Mouse (Mus musculus) stomach, postnatal 0 days (tissue): Measurements from ENCODE around the gene Cited2. TPM values are rescaled to one million over a fixed set of nuclear protein-coding genes. Genes with fewer than 3 reads are reported as not detected.

Experiments used
- ATAC-seq: fragments of 200-750 bp; cut with Nextera tagmentation; 2 replicates; pipeline ENCODE4 v1.8.0; 2017; ENCODE audit not compliant: low FRiP score, low TSS enrichment
- DNase-seq: peaks from one replicate; pipeline ENCODE4 v3.0.0-alpha.2; 2016; ENCODE audit warnings: low spot score
- H3K27ac ChIP-seq: fragments of 300-500 bp; sonication (generic); replicated peaks from 2 replicates; pipeline ENCODE4 v1.5.1; 2014; ENCODE audit warnings: mild to moderate bottlenecking, control low read depth
- H3K27me3 ChIP-seq: fragments of 300-500 bp; sonication (generic); 2 replicates; pipeline ENCODE4 v1.6.1; 2014; ENCODE audit warnings: low read length; ENCODE audit not compliant: control insufficient read depth, insufficient read depth
- H3K36me3 ChIP-seq: fragments of 300-500 bp; sonication (generic); 2 replicates; pipeline ENCODE4 v1.6.1; 2014; ENCODE audit warnings: low read length, mixed read lengths; ENCODE audit not compliant: control insufficient read depth, insufficient read depth
- H3K4me1 ChIP-seq: fragments of 300-500 bp; sonication (generic); replicated peaks from 2 replicates; pipeline ENCODE4 v1.6.1; 2014; ENCODE audit warnings: antibody characterized with exemption; ENCODE audit not compliant: control insufficient read depth, insufficient read depth
- H3K4me2 ChIP-seq: fragments of 300-500 bp; sonication (generic); replicated peaks from 2 replicates; pipeline ENCODE4 v1.6.1; 2014; ENCODE audit warnings: low read depth, mild to moderate bottlenecking, control low read depth, moderate library complexity
- H3K4me3 ChIP-seq: fragments of 300-500 bp; sonication (generic); 2 replicates; pipeline ENCODE4 v1.5.1; 2014; ENCODE audit warnings: low read depth, low read length, control low read depth
- H3K9ac ChIP-seq: fragments of 300-500 bp; sonication (generic); 2 replicates; pipeline ENCODE4 v1.6.1; 2014; ENCODE audit warnings: mild to moderate bottlenecking, low read length, control low read depth, mixed read lengths
- H3K9me3 ChIP-seq: fragments of 300-500 bp; sonication (generic); 2 replicates; pipeline ENCODE4 v1.6.1; 2016; ENCODE audit warnings: low read length; ENCODE audit not compliant: control insufficient read depth
- CTCF ChIP-seq: IDR thresholded peaks from 2 replicates; pipeline ENCODE4 v1.5.1; 2016; ENCODE audit warnings: antibody characterized with exemption, low read depth, mild to moderate bottlenecking, moderate library complexity
- EP300 ChIP-seq: optimal IDR thresholded peaks from 2 replicates; pipeline ENCODE3; 2016; ENCODE audit warnings: antibody characterized with exemption
- WGBS: fragments of 180-500 bp; shearing (Covaris S2); extraction: QIAGEN DNeasy Blood & Tissue Kit; methylation state at CpG from one replicate; pipeline ENCODE4 v1.1.7; 2014; 5-methylcytosine and 5-hydroxymethylcytosine counted together
- polyA plus RNA-seq: library from polyadenylated mRNA; unstranded; fragments of >200 nt; fragmentation: Nextera tagmentation; extraction: Ambion mirVana; gene quantifications from 2 replicates; pipeline ENCODE4 v1.2.1, GENCODE M21; 2015

Cited2 gene
- polyA plus RNA-seq, 1 experiment from 2014 or later: 33.0 TPM

DNA sequence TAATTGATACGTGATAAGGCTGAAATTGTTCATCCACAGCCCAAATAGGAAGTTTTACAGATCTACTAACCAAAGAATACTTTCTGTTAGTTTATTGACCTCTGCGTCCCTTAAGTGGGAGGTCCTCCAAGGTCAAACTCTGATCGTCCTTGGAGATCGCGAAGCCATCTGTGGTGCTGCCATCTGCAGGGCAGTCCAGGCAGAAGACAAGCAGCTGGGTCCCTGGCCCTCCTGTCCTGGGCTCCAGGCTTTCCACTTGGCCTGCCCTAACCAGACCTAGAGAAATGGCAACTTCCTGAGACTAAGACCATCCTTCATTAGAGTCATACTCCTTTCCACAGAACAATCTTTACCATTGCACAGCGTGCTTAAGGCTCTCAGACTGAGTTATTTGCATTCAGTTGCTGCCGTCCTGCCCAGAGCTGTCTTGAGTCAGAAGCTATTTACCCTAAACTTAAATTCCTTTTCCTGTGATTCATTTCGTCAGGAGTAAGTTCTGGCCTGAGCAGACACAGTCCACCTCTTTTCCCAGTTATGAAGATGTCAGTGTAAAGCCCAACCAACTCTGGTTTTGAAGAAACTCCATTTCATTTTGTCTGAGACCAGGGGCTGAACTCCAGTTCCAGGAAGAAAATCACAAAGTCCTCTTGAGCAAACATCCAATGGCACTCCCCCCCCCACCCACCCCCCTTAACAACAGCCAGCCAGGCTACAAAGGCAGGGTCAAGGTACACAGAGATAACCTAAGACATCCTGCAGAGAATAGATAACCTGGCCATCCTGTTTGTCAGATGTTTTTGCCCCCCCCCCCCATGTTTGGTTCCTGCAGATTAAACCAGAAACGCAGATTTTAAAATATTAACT, 38.0 kb downstream of the Cited2 start:
- Histone ChIP-seq H3K27ac (peak overlapping the region; percentile 50; the same call in 1 of the 2 replicates), H3K4me2 (no peak overlapping the region), H3K9me3 (no peaks in the 10 kb centered on the region), H3K27me3 (no peaks in the 10 kb centered on the region), H3K4me3 (no peak overlapping the region), H3K9ac (no peak overlapping the region), H3K4me1 (no peaks in the 10 kb centered on the region), H3K36me3 (no peaks in the 10 kb centered on the region)
- ATAC-seq (peak; percentile 53; the same call in 1 of the 2 replicates), DNase-seq (peak; percentile 27)
- 44% methylated on average over 9 of the region's 9 CpGs for WGBS
- TF ChIP-seq CTCF (peak; percentile 61), EP300 (no peak)

DNA sequence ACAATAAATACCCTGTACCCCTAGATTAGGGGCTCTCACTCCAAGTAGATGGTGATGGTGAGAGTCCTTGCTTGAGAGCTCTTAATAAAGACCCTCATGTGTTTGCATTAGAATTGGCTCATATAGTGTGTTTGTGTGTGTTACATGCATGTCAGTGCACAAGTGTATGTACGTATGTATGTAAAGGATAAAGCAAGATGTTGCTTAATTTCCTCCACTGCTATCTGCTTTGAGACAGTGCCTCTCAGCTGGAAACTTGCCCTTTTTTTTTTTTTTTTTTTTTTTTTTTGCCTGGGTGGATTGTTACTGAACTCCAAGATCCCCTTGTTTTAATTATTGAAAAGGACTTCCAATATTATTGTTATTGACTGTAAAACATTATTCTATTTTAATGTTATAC, 38.6 kb downstream of the Cited2 start:
- H3K36me3 ChIP-seq: no peaks in the 10 kb centered on the region
- ATAC-seq (no peak), DNase-seq (no peak)
- WGBS: 90% methylated on average over 1 of the region's 1 CpGs
- no peak overlapping the region for H3K9ac ChIP-seq
- H3K4me3 ChIP-seq: no peak overlapping the region
- TF ChIP-seq EP300 (no peak), CTCF (no peak)
- no peak overlapping the region for H3K27ac ChIP-seq
- H3K4me2 ChIP-seq: no peak overlapping the region
- no peaks in the 10 kb centered on the region for H3K27me3 ChIP-seq
- H3K4me1 ChIP-seq: no peaks in the 10 kb centered on the region
- no peaks in the 10 kb centered on the region for H3K9me3 ChIP-seq

GRCm38 (mm10) chr10:17762946-17763345, 39.9 kb downstream of the Cited2 start:
- H3K9me3 ChIP-seq: no peaks in the 10 kb centered on the region
- ATAC-seq: no peak
- WGBS: 95% methylated on average over 8 of the region's 8 CpGs
- no peak overlapping the region for H3K4me2 ChIP-seq
- no peak overlapping the region for H3K4me3 ChIP-seq
- H3K4me1 ChIP-seq: no peaks in the 10 kb centered on the region
- no peak for DNase-seq
- H3K27me3 ChIP-seq: no peaks in the 10 kb centered on the region
- no peak overlapping the region for H3K27ac ChIP-seq
- H3K36me3 ChIP-seq: no peaks in the 10 kb centered on the region
- no peak overlapping the region for H3K9ac ChIP-seq
- TF ChIP-seq CTCF (no peak), EP300 (no peak)

DNA sequence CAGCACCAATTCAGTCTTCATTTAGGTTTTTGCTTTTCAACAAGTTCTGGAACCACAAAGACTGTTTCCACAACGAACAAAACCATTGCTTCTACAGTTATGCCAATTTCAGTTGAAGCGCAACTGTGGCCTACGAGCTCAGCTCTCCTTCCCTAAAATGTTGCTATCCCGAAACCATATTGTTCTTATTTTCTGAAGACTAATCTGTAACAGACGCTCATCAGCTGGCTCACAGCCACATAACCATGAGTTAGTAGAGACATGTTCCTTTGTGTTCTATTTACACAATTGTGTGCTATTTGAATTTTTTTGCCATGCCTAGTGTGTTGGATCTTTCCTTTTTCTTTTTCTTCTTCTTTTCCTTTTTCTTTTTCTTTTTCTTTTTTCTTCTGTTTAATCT, 46.8 kb downstream of the Cited2 start:
- H3K9ac ChIP-seq: no peak overlapping the region
- DNase-seq (no peak), ATAC-seq (no peak)
- H3K27me3 ChIP-seq: no peaks in the 10 kb centered on the region
- H3K4me2 ChIP-seq: no peak overlapping the region
- no peak overlapping the region for H3K27ac ChIP-seq
- no peak overlapping the region for H3K4me3 ChIP-seq
- no peaks in the 10 kb centered on the region for H3K4me1 ChIP-seq
- H3K9me3 ChIP-seq: no peaks in the 10 kb centered on the region
- WGBS: 76% methylated on average over 5 of the region's 5 CpGs
- H3K36me3 ChIP-seq: no peaks in the 10 kb centered on the region
- TF ChIP-seq CTCF (no peak), EP300 (no peak)

DNA sequence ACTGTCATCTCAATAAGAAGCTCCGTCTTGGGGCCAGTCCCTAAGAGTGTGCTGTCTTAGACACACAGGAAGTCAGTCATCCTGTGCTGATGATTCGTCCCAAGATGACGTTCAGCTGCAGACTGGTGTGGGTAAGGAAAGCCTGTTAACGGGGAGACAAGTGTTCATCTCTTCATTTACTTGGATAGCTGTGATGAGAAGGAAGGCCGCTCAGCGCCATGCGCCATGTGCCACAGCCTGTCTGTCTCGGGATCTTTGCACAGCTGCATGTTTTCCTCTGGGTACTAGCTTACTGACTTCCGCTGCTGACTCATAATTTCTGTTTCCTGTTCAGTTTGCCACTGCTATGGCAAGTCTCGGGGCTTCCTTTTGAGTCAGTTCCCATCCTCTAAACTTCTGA, 49.3 kb downstream of the Cited2 start:
- no peak overlapping the region for H3K9ac ChIP-seq

DNA sequence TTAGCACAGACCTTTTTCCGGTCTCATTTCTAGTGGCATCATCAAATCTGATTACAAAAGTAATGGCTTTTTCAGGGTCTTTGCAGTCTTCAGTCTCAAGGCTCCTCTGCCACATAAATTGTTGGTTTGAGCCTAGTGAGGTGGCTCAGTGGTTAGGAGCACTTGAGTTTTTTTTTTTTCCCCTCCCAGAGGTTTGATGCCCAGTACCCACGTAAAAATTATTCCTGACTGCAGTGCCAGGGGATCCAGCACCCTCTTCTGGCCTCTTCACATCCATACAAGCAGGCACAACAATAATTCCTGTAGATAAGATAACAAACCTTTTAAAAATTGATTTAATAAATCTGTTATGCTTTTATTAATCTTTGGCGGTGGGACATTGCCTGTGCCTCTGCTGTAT, 51.3 kb downstream of the Cited2 start:
- Histone ChIP-seq H3K9ac (no peak overlapping the region), H3K36me3 (no peaks in the 10 kb centered on the region), H3K27me3 (no peaks in the 10 kb centered on the region), H3K9me3 (no peaks in the 10 kb centered on the region), H3K4me1 (no peaks in the 10 kb centered on the region), H3K4me2 (no peak overlapping the region), H3K27ac (no peak overlapping the region), H3K4me3 (no peak overlapping the region)
- DNase-seq (no peak), ATAC-seq (no peak)
- WGBS: 77% methylated on average over 3 of the region's 3 CpGs
- TF ChIP-seq EP300 (no peak), CTCF (peak; percentile 29; the same call in 1 of the 2 replicates)

More for the DNA sequence above, 49.3 kb downstream of the Cited2 start:
- ATAC-seq: no peak
- H3K4me3 ChIP-seq: no peak overlapping the region
- whole genome bisulfite sequencing: 74% methylated on average over 10 of the region's 10 CpGs
- no peak overlapping the region for H3K4me2 ChIP-seq
- no peaks in the 10 kb centered on the region for H3K4me1 ChIP-seq
- DNase-seq: no peak
- no peaks in the 10 kb centered on the region for H3K9me3 ChIP-seq
- no peak overlapping the region for H3K27ac ChIP-seq
- H3K27me3 ChIP-seq: no peaks in the 10 kb centered on the region
- TF ChIP-seq CTCF (no peak), EP300 (no peak)
- H3K36me3 ChIP-seq: no peaks in the 10 kb centered on the region
